Mouse (Mus musculus) thymus, postnatal 4 days (tissue): ENCODE measurements around the gene Trpm3.

Experiments
- DNase-seq: peaks from one replicate; pipeline ENCODE4 v3.0.0; 2021

Gene Trpm3

DNA sequence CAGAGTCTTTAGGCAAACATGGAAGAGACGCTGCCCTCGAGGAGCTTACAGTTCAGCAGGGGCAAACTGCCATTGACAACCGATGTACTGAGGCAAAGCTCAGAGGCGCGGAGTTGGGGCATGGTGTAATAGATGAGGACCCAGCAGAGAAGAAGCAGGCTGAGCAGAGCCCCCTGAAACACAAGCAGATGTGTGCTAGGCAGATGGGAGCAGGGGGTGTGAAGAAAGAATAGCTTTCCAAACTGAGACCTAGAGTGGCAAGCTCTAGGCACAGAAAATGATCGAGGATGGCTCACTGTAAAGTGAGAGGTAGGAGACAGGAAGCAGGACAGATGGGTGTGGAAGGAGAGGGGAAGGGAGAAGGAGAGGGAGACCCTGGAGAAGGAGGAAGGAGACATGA, 792.2 kb downstream of the Trpm3 start:
- DNase-seq = no peak

DNA sequence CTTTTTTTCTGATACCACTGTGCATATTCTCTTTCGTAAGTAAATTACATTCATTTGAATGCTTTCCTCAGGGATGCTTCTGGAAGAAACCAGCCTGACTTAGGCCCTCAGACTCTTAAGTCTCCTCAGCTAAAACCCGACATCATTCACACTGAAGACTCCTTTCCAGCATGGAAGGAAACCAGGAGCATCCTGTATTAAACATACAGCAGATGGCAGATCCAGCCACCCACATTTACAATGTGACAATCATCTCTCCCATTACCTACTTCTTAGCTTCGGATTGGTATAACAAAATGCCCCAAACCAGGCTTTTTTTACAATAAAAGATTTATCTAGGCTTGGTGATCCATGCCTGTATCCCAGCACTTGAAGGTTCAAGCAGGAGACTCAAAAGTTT, 796.2 kb downstream of the Trpm3 start:
- DNase-seq = no peak

- no peak for DNase-seq
Measured at GRCm38 (mm10) chr19:22938848-22939724, 800.2 kb downstream of the Trpm3 start.

GRCm38 (mm10) chr19:22939836-22940235, 801.0 kb downstream of the Trpm3 start:
- no peak for DNase-seq

- no peak for DNase-seq
Measured at GRCm38 (mm10) chr19:22940487-22940886, 801.6 kb downstream of the Trpm3 start.

DNA sequence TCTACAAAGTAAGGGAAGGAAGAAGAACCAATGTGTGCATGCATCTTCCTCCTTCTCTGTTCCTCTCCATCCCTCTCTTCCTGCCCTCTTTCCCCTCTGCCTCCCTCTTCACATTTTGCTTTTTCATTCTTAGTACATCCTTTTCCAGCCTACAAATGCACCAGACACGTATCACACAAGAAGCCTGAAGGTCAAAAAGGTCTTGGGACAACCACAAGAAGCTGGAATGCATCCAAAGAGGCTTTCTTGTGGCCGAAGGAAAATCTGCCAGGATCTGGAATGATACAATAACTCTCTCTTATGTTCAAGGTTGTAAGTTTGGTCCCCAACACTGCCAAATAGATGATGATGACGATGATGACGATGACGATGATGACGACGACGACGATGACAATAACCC, 802.1 kb downstream of the Trpm3 start:
- DNase-seq = no peak

- no peak for DNase-seq
Measured at GRCm38 (mm10) chr19:22952480-22952879, 813.6 kb downstream of the Trpm3 start.

DNA sequence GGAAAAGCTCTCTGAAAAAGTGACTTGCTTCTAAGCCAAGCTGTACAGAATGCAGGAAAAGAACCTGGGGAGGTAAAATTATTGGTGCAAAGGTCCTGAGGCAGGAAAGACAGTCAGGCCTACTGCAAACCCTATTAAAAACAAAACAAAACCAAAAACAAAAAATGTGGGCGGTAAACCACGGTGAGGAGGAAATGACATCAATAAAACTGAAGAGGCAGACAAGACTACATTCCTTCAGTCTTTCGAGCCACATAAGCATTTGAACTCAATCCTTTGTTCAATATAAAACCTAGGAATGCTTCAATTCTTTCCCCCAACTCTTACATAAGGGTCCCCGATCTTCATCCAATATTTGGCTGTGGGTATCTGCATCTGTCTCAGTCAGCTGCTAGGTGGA, 814.3 kb downstream of the Trpm3 start:
- DNase-seq = no peak

DNA sequence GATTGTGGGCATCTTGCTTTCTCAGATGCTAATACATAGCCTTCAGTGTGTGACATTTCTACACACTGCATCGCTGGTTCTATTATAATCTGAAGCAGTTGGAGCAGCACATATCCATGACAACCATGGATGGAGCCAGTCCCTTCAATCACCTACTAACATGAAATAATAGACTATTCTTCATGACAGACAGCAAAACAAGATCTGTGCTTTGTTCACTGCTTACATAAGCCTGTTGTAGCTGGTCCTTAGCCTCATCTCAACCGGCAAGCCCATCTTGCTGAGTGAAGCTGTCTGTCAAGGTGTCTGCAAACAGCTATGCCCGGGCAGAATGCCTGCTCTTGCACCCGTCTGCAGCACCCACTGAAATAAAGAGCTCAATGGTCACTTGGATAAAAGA, 819.6 kb downstream of the Trpm3 start:
- DNase-seq = no peak

DNA sequence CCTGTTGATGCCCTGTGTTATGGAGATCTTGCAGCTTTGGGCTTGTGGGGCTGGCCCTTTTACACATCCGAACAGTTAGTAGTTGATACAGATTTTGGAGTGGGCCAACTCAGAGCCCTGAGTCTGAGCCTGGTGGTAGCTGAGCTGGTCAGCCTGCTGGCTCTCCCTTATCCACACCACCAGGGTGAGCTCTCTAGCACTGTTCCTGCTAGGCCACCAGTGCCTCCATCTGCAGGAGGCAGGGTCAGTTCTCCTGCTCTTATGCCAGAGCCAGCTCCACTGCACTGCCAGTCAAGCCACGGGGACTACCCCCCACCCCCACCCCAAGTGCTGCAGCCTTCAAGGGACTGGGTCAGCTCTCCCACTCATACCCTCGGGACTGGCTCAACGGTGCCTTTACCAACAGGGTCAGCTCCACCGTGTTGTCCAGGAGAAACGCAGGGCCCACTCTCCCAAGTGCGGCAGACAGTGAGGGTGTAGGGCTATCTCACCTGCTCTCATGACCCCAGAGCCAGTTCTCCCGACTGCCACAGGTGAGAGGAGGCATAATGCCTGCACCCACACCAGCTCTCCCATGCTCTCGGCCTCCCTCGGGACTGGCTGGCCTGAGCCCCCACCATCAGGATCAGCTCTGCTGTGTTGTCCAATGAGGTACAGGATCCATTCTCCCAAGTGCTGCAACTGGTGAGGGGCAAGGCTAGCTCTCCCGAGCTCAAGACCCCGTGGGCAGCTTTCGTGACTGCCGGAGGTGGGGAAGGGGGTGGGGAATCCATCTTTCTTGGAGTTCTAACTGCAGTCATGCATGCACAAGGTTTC, 821.8 kb downstream of the Trpm3 start:
- no peak for DNase-seq

GRCm38 (mm10) chr19:22962001-22962708, 823.3 kb downstream of the Trpm3 start:
- no peak for DNase-seq

DNA sequence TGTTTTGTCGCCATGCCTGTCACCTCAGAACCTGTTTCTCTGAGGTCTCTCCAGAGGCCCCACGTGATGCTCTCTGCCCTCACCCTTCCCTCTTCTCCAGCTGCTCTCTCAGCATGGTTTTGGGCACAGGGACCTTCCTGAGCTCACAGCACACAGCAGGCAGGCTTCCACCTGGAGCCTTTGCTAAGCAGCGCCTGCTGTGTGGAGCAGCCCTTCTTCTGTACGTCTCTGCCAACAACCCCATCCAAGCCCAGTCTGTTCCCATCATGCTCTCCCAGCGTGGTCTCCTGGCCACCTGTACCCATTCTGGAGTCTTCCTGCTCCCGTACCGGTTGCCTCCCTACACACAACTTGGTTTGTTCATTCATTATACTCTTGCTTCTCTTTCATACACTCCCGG, 823.9 kb downstream of the Trpm3 start:
- no peak for DNase-seq

DNA sequence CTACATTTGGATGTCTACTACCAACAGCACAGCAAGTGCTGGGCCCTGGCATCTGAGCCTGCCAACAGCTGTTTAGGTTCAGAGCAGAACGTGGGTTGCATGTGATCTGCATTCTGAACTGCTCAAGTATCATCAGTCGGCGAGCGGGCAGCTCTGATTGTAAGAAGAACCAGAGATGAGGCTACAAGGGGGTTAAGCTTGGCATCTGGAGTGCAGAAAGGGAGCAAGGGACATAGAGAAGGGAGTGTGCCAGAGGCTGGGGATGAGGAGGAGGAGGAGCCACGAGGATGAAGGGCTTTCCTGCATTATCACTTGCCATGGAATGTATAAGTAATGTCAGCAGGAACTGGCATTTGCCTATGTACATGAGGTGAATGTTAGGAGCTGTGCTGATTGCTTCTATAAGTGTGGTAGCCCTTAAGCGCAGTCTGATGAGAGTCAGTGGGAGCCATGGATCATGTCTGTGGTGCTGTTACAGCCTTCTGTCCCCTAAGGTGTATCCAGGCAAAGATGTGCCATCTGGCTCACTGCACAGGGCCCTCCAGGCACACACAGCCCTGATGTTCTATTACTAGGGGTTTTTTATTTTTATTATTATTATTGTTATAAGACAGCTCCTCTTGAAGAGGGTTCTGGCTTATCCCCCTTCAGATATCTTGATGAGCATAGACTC, 825.0 kb downstream of the Trpm3 start:
- no peak for DNase-seq

DNA sequence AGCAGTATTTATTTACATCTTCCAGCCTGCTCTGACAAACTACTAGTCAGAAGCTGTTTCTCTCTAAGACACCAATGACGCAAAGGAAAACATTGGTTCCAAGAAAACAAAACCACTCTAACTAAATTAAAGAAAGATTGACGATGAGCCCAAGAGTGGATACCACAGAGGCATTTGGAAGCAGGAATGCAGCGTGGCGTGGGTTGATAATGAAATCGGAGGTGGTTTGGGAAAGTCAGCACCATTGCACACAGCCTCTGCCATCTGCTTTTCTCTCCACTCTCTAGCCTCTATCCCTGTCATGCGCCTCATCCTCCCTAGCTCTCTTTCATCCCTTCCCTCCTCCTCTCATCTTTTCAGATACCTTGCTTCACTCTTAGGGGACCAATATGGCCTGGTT, 826.6 kb downstream of the Trpm3 start:
- no peak for DNase-seq

DNA sequence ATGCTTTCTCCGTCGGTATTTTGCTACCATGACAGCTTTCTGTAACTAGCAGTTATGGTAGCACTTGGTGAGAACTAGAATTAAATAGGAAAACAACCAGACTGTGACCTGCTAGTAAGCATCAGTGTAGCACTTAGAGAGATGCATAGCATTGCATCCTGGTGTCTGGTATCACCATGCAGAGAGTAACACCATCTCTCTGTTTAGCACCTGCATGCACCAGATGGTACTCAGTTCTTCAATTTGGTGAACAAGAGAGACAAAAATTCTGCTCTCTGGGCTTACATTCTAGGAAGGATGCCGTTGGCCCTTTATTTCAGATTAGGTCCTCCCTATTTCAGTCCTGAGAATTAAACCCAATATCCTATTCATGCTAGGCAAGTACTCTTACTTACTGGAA, 834.4 kb downstream of the Trpm3 start:
- no peak for DNase-seq

DNA sequence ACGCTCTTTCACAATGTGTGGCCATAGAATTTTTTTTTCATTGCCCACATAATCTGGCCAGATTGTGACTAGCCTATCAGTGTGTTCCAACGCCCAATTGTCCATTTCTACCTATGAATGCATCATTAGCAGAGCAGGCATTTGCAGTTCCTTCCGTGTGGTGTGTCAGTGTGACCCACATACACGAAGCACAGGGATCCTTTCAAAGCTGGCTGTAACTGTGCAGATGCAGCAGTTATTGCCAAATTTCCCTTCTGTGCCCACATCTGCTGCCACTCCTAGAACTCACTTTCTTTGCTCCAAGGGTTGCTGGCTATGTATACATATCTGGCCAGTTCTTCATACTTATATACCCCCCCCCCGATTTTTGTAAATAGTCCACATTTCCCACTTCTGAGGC, 834.9 kb downstream of the Trpm3 start:
- DNase-seq = no peak

DNA sequence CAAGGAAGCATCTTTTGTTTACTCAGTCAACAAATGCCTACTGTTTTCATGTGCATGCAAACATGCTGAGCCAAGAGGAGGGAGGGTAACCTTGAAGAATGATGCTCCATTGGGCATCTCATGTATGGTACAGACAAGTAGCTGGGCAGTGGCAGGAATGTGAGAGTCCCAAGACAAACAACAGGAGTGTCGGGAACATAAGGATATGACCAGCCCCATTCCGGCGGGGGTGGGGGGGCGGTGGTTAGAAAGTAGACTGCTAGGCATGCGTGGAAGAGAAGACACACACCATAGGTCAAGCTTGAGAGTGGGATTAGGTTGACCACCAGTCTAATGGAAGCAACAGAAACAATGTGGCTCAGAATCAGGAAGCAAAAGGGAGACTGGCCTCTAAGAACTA, 837.0 kb downstream of the Trpm3 start:
- DNase-seq = no peak

- DNase-seq = no peak
Measured at GRCm38 (mm10) chr19:22977508-22977907, 838.7 kb downstream of the Trpm3 start.

DNA sequence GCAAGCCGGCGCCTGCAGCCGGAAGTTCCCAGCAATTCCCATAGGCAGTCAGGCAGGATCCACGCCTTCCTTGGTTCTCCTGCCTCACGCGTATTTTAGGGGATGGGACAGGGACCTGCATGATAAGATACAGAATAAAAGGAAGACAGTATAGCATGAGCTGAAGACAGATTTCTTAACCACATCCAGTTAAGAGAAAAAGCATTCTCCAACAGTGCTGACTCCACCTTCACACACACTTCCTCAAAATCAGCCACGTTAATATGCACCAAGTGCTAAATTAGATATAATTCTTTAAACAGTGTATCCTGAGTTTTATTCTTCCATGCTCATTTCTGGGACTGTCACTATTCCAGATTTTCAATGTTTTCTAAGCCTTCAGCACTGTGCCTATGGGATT, 839.9 kb downstream of the Trpm3 start:
- no peak for DNase-seq

DNA sequence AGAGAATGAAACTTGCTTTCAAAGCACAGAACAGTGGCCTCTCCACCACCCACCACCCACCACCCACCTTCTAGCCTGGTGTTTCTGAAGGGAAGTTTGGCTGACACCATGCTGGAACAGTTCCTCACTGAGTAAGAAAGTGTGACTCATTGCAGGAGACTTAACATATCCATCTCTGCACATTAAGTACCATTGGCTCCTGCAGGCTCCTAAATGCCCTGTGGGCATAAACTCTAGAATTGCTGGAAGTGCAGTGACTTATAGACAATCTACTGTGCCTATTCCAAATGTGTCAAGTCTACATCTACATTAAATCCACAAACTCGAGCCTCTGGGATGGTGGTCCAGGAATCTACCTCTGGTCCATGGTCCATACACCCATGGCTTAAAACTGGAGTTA, 840.3 kb downstream of the Trpm3 start:
- DNase-seq = no peak

GRCm38 (mm10) chr19:22987914-22988313, 849.1 kb downstream of the Trpm3 start:
- DNase-seq = no peak

GRCm38 (mm10) chr19:22993946-22994345, 855.1 kb downstream of the Trpm3 start:
- DNase-seq = no peak

DNA sequence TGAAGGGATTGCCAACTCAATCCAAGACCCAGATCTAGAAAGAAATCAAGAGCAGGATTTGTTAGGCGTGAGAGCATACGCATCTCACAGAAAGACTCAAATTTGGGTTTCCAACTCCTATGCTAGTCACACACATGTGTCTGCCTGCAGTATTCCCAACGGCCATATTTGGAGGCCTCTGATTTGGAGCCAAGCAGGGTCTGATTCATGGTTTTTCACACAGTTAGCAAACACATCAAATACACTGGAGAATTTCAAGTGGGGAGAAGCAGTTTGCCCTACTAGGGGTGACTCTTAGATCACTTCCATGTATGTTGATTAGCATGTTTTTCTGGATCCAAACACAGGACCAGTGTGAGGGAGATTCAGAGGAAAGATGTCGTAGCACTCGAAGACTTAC, 855.7 kb downstream of the Trpm3 start:
- no peak for DNase-seq
